Mouse (Mus musculus): Measurements from ENCODE around the gene Gm4756.
"Not testable (repeated sequence)": the region's sequence is repeated elsewhere in the genome, so short reads cannot be mapped to it uniquely, and the experiment has no call there.

The Gm4756 gene

DNA sequence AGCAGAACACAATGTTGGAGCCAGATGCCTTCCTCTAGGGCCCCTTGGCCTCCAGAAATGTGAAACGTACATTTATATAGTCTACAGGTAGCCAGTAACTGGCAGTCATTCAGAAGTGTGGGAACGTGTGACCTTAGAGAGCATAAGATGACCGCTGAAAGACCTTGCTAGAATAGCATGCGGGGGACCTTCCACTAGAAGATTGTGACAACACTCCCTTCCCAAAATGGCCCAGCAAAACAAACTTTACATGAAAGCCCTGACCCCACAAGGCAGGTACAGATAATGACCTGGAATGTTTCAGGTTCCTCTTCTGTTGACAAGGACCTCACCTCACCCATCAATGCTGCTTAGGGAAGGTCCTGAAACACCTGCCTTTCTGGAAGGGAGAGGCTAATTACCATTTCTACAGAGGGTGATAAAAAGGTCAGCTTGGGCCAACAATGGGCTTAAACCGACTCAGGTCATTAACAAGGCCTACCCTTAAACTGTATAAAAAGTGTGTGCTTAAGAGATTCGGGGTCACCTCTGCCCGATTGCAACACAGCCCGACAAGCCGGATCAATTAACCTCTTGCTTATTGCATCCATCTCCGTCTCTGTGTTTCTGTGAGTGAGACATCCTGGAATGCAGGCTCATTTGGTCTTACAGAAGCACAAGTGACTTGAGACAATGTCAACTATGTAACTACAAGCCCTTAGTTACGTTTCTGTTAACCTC, at the start of gene Gm4756:
Gene Gm4756 (minus strand): TSS at position 51 of the 720 bp plus-strand sequence.
- no peak for DNase-seq (ENCODE audit: low read depth, low spot score)

DNA sequence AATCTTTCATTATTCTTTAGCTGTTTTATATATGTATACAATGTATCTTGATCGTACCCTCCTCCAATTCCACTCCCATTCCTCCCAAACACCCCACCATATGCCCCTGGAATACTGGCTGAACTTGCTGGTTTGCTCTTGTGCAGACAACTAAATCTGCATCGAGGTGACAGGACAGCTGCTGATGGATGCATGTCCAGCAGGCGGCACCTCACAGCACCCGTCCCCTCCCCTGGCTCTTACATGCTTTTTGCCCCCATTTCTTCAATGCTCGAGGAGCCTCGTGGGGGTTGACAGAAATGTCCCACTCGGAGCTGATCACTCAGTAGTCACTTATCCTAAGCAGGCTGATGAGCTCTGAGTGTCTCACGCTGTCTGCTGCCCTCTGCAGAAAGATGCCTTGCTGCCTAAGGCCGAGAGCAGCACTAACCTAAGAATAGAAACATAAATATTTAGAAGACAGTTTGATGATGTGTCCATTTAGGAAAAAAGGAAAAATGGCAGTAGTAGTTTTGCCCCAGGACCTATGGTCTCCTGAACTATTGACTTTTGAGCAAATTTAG, 45.5 kb upstream of the Gm4756 start:
- peak; percentile 3 for DNase-seq (ENCODE audit: low read depth, low spot score)

DNA sequence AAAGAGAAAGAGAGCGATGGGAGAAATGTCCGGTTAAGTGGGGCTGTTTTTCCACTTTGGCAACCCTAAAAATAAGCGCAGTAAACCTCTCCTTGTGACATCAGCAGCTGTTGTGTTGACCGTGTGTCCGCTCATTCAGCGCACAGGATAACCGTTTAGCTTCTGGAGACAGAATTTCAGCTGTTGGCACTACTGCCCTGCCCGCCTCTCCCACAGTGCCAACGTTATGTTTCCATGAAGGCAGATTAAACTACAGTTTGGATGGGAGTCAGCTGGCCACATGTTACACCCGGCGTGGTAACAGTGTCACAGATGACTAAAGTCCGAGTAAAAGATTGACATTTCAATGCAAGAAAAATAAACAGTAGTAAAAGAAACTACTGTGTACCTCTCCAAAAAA, 45.0 kb upstream of the Gm4756 start:
- DNase-seq (ENCODE audit: low read depth, low spot score) = no peak

DNA sequence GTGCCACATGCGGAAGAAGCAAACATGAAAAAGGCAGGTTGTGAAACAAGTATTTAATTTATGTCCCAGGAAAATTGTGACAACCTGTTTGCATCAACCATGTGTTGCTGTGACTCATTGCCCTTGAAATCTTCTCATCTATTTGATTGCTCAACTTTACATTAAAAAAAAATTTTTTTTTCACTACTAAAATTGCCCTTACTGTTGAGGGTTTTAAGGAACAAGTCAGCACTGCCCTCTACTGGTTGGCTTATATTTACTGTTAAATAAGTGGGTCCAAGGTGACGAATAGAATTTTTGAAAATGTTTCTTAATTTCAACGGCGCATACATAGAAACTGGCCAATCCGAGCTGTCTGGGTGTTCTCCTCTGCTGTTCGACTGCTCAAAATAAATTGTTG, 44.4 kb upstream of the Gm4756 start:
- DNase-seq (ENCODE audit: low read depth, low spot score) = peak; percentile 36

DNA sequence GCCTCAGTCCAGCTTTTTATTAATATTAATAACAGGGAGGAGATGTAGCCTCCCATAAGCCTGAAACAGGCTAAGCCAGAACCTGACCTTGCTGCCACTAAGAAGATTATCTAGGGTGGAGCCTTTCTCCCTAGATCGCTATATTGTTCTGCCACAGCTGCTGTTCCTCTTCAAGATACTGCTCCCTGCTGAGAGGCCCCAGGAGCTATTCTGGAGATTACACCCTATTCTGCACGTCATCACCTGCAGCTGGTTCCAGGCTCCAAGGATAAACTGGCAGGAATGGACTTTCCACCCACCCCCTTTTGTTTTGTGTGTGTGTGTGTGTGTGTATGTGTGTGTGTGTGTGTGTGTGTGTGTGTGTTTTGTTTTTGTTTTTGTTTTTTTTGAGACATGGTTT, 38.8 kb upstream of the Gm4756 start:
- DNase-seq (ENCODE audit: low read depth, low spot score) = not testable (repeated sequence)

DNA sequence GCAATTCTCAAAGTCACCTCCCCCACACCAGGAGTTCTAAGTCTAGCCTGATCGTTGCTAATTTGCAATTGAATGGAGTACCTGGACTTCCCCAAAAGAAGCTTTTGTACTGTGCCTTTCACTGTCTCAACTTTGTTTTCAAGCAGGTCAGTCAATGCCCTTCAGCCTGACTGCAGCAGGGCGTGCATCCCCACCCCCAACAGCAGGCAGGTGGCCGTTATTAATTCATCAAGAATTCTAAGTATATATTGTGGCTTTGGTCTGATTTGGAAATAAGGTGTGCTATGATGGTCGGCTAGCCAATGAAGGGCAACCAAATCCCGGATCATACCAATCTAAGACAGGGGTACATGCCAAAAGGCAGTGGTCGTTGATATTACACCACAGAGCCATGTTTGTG, 38.3 kb upstream of the Gm4756 start:
- not testable (repeated sequence) for DNase-seq (ENCODE audit: low read depth, low spot score)

DNA sequence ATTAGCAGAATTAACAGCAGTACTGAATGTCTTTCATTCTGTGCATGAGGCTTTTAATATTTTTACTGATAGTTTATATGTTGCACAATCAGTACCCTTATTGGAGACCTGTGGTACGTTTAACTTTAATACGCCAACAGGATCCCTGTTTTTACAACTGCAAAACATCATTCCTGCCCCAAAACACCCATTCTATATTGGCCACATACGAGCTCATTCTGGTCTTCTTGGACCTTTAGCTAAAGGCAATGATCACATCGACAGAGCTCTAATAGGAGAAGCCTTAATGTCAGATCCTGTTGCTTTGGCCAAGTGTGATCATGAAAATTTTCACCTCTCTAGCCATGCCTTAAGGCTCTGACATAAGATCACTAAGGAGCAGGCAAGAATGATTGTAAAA, 37.1 kb upstream of the Gm4756 start:
- DNase-seq (ENCODE audit: low read depth, low spot score) = not testable (repeated sequence)

DNA sequence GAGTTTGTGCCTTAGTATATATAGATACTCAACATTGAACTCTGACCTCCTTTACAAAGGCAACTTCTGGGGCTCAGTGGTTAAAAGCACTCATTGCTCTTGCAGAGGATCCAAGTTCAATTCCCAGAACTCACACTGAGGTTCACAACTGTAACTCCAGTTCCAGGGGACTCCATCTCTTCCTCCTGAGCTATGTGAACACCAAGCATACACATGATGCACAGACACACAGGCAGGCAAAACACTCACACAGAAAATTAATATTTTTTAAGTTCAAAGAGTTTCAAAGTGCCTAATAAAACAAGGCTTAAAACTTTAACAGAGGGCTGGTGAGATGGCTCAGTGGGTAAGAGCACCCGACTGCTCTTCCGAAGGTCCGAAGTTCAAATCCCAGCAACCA, 34.2 kb upstream of the Gm4756 start:
- no peak for DNase-seq (ENCODE audit: low read depth, low spot score)

DNA sequence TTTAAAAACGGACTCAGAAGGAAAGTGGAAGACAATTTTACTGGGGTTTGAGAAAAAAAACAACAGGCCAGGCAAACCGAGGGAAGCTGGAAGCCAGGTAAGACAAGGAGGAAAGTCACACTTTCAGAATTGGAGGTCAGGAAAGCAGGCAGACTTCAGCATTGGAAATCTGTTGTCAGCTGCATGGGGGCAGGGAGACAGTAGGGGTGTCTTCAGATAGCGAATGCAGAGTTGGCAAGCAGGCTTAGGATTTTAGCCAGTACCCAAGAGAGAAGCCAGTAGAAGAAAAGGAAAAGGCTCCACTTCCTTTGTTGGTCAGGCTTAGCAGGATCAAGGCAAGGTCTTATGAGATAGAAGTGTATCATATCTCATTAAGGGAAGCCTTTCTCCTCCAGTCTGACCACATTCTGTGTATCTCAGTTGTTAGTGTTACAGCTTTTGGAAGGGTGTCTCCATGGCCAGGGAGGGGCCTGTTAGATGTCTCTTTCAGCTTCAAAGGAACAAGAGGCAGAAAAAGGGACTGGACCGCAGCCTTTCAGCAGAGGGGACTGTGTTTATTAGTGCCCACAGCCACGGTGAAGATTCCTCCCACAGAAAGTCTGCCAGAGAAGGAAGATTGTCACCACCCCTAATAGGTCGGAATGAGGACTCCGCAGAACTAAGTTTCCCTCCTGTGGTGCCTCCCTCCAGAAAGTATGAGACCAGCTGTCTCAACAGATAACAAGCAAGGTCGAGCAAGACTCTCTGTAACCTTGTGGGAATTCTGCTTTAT, 33.2 kb upstream of the Gm4756 start:
- DNase-seq (ENCODE audit: low read depth, low spot score) = no peak

DNA sequence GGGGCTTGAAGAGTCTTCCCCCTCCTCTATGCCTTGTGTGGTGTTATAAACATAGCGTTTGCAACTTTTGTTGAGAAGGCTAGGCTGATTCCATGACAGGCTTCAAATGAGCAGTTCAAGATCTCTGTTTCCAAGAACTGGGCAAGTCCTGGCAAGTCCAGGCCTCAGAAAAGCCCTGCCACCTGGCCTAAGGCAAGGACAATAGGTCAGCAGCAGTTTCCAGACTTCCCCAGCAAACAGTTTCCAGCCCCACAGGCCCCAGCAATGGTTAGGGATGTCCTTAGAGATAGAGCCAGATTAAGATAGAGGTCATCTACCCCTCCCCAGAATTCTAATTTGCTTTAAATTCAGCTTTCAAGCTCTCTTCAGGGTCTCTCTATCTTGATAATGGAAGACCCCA, 32.5 kb upstream of the Gm4756 start:
- DNase-seq (ENCODE audit: low read depth, low spot score) = no peak

DNA sequence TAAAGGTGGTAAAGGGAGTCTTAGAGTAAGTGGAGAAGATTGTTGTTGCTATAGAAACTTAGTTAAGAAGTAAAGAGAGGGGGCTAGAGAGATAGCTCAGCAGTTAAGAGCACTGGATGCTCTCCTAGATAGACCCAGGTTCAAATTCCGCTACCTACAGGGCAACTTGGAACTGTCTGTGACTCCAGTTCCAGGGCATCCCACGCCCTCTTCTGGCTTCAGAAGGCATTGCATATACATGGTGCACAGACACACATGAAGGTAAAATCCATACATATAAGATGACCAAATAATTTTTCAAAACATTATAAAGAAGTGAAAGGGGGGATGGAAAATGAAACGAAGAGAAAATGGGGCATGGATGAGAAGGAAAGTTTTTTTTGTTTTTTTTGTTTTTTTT, 30.2 kb upstream of the Gm4756 start:
- DNase-seq (ENCODE audit: low read depth, low spot score) = no peak

DNA sequence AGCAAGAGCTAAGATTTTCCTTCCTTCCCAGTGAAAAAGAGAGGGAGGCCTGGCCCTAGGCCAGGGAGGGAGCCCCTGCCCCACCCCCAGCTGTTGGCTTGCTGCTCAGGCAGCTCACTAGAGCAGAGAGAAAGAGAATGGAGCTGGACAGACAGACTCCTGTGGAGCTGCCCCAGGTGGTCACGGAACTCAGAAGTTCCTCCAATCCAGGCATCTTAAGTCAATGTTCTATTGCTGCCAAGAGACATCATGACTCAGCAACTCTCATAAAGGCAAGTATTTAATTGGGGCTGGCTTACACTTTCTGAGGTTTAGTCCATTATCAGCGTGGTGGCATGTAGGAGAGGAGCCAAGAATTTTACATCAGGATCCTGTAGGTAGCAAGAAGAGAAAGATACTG, 25.4 kb upstream of the Gm4756 start:
- no peak for DNase-seq (ENCODE audit: low read depth, low spot score)

DNA sequence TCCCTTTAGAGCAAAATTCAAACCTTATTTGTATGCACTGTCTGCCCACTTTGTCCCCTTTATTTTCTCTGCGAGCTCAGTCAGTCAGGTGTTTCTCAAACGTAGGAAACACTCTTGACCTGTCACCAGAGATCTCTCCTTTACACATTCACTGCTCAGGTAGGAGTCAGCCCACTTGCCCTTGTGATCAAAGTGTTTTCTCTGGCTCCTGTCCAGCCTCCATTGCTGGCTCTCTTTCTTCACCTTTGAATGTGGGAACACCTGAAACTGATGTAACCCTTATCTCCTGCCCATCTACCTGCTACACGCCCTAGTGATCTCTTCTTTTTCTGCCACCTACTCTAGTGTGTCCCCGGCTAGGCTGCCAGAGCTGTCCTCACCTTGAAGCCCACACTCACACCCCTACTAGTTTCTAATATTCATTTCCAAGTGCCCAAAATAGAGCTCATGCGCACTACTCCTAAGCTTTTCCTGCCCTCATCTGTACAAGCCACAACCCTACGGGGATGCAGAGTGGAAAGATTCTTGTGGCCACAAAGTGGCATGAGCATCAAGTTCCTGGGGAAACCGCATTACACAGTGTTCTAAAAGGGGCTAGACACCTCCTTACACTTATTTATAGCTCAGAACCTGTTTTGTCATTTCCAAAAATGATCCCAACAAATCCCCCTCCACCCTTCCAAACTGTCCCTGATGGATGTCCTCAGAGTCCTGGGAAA, 24.8 kb upstream of the Gm4756 start:
- no peak for DNase-seq (ENCODE audit: low read depth, low spot score)

DNA sequence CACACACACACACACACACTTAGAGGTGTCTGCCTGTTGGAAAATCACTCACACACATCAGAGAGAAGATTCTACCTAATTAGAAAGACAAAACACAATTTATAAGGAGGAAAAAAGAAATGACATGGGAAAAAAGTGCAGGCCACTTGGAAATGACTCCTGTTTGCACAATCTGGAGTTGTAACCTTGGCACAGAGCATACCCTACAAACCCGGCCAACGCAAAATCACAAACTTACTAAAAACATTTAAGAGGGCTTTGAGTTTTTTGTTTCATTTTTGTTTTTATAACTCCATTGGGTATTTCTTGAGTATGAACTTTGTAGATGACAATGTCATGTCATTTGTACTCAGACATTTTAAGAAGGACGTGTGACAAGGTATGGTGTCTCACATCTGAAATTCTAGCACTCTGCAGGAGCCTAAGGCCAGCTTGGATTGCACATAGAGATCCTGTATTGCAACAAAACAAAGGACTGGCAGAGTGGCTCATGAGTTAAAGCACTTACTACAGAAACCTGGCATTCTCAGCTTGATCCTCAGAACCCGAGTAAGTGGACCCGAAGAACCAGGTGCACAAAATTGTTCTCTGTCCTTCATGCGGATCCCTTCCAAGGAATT, 22.2 kb upstream of the Gm4756 start:
- DNase-seq (ENCODE audit: low read depth, low spot score) = no peak

DNA sequence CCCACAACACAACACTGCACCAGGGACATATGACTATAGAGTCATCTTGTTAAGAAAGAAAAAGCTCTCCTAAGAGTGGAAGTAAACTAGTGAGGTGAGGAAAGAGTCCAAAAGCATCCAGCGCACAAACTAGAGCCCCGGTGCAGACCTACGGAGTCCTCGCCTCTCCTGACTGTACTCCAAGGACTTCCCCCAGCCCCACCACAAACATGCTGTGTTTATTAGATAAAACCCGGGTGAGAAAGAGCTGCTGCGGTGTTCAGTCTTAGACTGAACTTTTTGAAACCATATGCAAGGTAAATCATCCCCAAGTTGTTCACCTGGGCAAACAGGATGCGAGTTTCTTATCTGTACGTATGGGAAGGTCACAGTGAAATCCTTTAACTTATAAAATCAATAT, 21.5 kb upstream of the Gm4756 start:
- DNase-seq (ENCODE audit: low read depth, low spot score) = no peak

DNA sequence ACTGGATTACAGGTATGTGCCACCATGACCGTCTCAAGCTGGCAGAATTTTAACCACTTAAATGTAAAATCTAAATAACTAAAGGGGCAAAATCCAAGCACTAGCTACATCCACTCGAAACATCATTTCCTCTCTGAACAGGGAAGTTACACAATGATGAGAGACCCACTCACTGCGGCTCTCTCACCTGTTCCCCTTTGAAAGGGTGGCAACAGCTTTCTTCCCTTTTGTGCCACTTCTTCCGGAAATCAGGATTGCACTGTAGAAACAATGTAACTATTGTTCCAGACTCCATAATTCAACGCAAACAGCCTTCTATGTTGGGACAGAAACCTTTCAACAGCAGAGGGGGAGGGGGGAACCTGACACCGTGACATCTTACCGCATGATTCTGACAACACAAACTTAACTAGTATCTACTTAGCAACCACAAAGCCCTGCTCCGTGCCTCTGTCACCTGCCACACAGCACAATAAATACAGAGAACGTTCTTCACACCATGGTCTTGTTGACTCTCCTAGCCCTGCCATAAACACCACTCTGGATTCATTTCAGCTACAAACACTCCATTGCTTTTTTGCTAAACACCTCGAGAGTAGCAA, 18.5 kb upstream of the Gm4756 start:
- DNase-seq (ENCODE audit: low read depth, low spot score) = no peak

DNA sequence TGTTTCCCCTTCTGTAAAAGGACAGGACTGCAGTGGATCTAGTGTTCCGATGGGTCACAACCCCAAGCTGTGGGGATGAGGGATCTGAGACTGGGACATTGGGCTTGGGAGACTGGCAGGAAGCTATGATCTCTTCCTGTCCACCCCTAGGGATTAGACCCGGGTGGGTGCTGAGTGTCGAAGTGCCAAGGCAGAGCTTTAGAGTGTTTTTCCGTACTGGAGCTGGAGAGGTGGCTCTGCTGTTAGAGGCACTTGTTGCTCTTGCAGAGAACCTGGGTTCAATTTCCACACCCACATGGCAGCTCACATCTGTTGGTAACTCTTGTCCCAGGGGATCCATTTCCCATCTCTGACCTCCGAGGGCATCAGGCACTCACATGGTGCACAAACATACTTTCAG, 16.6 kb upstream of the Gm4756 start:
- no peak for DNase-seq (ENCODE audit: low read depth, low spot score)

DNA sequence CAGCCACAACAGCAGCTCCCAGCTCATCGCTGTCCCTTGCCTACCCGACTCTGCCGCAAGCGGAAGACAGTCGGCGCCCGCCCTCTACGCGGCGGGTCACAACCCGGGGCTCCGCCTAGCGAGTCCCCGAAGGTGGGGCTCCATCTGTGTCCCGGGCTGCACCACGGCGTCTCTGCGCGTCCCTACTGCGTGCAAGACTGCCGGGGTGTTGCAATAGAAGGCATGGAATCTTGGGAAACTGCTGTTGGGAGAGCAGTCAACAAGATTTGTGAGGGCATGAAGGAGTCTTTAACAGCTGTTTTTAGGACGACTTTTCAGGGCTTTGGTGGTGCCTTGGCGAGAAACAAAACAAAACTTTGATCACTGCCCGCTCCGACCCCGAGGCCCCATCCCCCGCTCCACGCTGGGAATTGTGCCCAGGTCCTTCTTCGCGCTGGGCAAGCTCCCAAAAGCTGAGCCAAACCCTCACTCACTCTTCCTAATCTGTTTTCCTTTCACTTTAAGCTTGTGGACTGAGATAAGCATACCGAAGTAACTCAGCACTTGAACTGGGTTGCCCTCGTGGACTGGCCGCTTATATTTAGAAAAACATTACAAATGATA, 15.4 kb upstream of the Gm4756 start, which contains the start of gene Dhrs7:
Gene Dhrs7 (minus strand): TSS at position 175 of the 603 bp plus-strand sequence.
- DNase-seq (ENCODE audit: low read depth, low spot score) = peak; percentile 39

DNA sequence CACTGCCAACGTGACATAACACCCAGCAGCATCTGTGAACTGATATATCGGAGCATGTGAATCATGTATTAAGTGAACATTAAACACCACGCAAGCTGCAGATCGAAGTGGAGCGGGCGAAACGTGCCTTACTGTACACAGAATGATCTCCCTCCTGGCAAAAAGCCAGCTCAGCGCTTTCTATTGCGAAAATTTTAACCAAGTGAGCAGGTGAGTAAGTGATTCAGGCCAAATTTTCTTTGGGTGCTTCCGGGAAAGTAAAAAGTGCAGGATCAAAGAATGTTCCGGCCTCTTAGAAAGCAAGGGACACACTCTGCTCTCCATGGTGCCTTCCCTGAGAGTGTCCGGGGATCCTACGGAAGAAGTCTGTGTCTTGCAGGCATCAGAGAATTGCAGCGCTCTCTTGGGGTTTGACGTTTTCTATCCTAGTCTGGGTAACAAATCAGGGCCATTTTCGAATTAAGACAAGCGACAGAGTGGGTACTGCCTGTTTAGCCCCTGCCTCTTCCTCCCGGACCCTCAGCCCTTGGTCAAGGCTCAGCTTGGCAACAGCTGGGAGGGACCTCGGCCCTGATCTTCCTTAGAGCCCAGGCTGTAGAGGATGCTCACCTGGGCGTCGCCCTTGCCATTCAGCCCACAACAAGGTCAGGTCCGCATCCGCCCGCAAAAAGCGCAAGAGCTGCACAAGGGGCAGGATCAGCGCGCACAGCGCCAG, 14.7 kb upstream of the Gm4756 start:
- no peak for DNase-seq (ENCODE audit: low read depth, low spot score)

DNA sequence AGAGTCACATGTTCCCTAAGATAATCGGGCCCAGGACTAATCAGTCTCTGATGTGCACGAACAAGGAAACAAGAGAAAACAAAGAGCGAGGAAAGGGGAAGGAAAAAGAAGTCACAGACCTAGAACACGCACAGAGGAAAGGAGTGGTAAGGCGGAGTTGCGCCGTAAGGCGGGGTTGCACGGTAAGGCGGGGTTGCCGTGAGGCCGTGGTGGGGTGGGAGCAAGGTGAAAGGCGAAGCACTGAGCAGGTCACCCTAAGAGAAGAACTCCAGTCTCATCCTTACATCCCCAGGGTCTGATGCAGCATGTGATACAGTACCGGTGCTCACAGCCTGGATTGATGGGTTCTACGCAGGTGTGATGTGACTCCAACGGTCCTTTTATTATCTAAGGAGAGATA, 6.3 kb upstream of the Gm4756 start:
- DNase-seq (ENCODE audit: low read depth, low spot score) = no peak

All from embryo, embryonic 11.5 days (tissue).